Comparison of ENCODE assay signal across 9 mouse cellular contexts in the genomic region with DNA sequence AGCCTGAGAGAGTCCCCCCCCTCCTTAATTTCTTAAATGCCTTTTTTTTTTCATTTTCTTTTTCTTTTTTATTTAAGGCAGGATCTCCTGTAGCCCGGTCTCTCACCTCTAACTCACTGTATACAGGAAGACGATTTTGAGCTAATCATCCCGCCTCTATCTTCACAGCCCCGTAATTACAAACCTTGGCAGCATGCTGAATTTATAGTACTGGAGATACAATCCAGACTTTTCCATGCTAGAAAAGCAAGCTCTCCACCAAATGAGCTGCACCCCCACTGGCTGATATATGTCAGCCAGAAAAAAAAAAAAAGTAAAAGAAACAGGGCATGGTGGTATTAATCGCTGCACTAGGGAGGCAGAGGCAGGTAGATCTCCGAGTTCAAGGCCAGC. TPM values are rescaled to one million over a fixed set of nuclear protein-coding genes. Genes with fewer than 3 reads are reported as not detected.
DNase-seq lines count a peak whose midpoint lies in the region; ATAC-seq and TF ChIP-seq lines count a peak whose summit lies in the region.
"Had no signal": no experiment of that assay in that cellular context is flagged by ENCODE, and none has a peak within 500 bp of the region (broad histone marks: within the 10 kb centered on the region; RNA-seq: fewer than 3 reads in every experiment).

No protein-coding gene starts in this region.

- no peak for DNase-seq in kidney, adult 9 months
- no peak for DNase-seq in hindbrain, embryonic 14.5 days (ENCODE audit: low spot score)
- DNase-seq in midbrain, embryonic 14.5 days, result no peak
- DNase-seq in urinary bladder, adult 2 months (ENCODE audit: low spot score), result no peak
- DNase-seq in embryo, embryonic 9.5 days (ENCODE audit: extremely low spot score), result no peak
- no peak for DNase-seq in urinary bladder, postnatal 4 days (ENCODE audit: low spot score in 2 of 2)

- peak overlapping the region; percentile 95 for H3K4me2 ChIP-seq in kidney, embryonic 15.5 days
- H3K4me2 ChIP-seq in hindbrain, embryonic 14.5 days (replicated peaks), result peak overlapping the region; percentile 90
- H3K4me2 ChIP-seq in midbrain, embryonic 14.5 days (ENCODE audit: low read length), result peak overlapping the region; percentile 91

- ATAC-seq in kidney, embryonic 15.5 days (replicated peaks; ENCODE audit: low FRiP score), result no peak
- no peak for ATAC-seq in hindbrain, embryonic 14.5 days (ENCODE audit: low FRiP score)
- no peak for ATAC-seq in midbrain, embryonic 14.5 days (ENCODE audit: low FRiP score, low TSS enrichment)

- 51% methylated on average over 6 of the region's 6 CpGs for WGBS in kidney, embryonic 15.5 days
- WGBS in hindbrain, embryonic 14.5 days, result 80% methylated on average over 6 of the region's 6 CpGs
- WGBS in midbrain, embryonic 14.5 days, result 77% methylated on average over 6 of the region's 6 CpGs

- peak overlapping the region; percentile 82 for H3K4me3 ChIP-seq in kidney, embryonic 15.5 days (replicated peaks)
- peak overlapping the region; percentile 87; the same call in 1 of the 2 replicates for H3K4me3 ChIP-seq in cortical plate, adult 2 months (ENCODE audit: insufficient read depth, low read length)
- peak overlapping the region; percentile 91; the same call in 1 of the 2 replicates for H3K4me3 ChIP-seq in hindbrain, embryonic 14.5 days (replicated peaks; ENCODE audit: low read length)
- no peak overlapping the region for H3K4me3 ChIP-seq in midbrain, embryonic 14.5 days (replicated peaks; ENCODE audit: low read depth, low read length)

- no peaks in the 10 kb centered on the region for H3K27me3 ChIP-seq in kidney, embryonic 15.5 days
- no peaks in the 10 kb centered on the region for H3K27me3 ChIP-seq in hindbrain, embryonic 14.5 days (ENCODE audit: control insufficient read depth, insufficient read depth, low read length)
- no peaks in the 10 kb centered on the region for H3K27me3 ChIP-seq in midbrain, embryonic 14.5 days (ENCODE audit: control insufficient read depth, insufficient read depth, low read length)

- H3K9ac ChIP-seq in kidney, embryonic 15.5 days, result no peak overlapping the region
- 0 out of 2 replicates have a peak overlapping the region, but pooled peaks have one; percentile 93 for H3K9ac ChIP-seq in hindbrain, embryonic 14.5 days
- no peak overlapping the region for H3K9ac ChIP-seq in midbrain, embryonic 14.5 days (replicated peaks; ENCODE audit: low read length)

- no peak overlapping the region for H3K27ac ChIP-seq in kidney, embryonic 15.5 days
- no peak overlapping the region for H3K27ac ChIP-seq in cortical plate, adult 2 months (ENCODE audit: insufficient read depth, low read length)
- no peak overlapping the region; the same call in 1 of the 2 replicates for H3K27ac ChIP-seq in hindbrain, embryonic 14.5 days
- no peak overlapping the region for H3K27ac ChIP-seq in midbrain, embryonic 14.5 days (replicated peaks; ENCODE audit: low read depth, low read length)

- no peak for TF ChIP-seq CTCF in cortical plate, adult 2 months (IDR thresholded peaks at IDR 0.05; ENCODE audit: extremely low read depth, insufficient read depth, low read length)

- no peak for TF ChIP-seq POLR2A in cortical plate, adult 2 months (IDR thresholded peaks at IDR 0.05; ENCODE audit: extremely low read depth, insufficient read depth, low read length)

- no peaks in the 10 kb centered on the region for H3K36me3 ChIP-seq in kidney, embryonic 15.5 days
- no peaks in the 10 kb centered on the region for H3K36me3 ChIP-seq in hindbrain, embryonic 14.5 days (replicated peaks; ENCODE audit: control insufficient read depth, insufficient read depth)
- H3K36me3 ChIP-seq in midbrain, embryonic 14.5 days (ENCODE audit: control insufficient read depth, insufficient read depth, low read length), result no peaks in the 10 kb centered on the region

- peaks cover 37% of the 10 kb centered on the region for H3K4me1 ChIP-seq in kidney, embryonic 15.5 days
- H3K4me1 ChIP-seq in cortical plate, adult 2 months (ENCODE audit: control insufficient read depth, insufficient read depth, low read length), result no peaks in the 10 kb centered on the region
- peaks cover 15% of the 10 kb centered on the region for H3K4me1 ChIP-seq in hindbrain, embryonic 14.5 days (replicated peaks; ENCODE audit: control insufficient read depth, insufficient read depth, low read length)
- H3K4me1 ChIP-seq in midbrain, embryonic 14.5 days (ENCODE audit: control insufficient read depth, insufficient read depth, low read length), result peaks cover 14% of the 10 kb centered on the region

- no peaks in the 10 kb centered on the region for H3K9me3 ChIP-seq in kidney, embryonic 15.5 days (replicated peaks)
- H3K9me3 ChIP-seq in hindbrain, embryonic 14.5 days (ENCODE audit: control insufficient read depth, low read length), result no peaks in the 10 kb centered on the region
- no peaks in the 10 kb centered on the region for H3K9me3 ChIP-seq in midbrain, embryonic 14.5 days (ENCODE audit: control insufficient read depth, low read length)
- H3K9me3 ChIP-seq: G1E had no signal

RNA-seq across cellular contexts. Expression of gene Setd7, which starts 1.3 kb away (rescaled TPM):
- 3.0 and 4.6 TPM in 2 replicates for polyA plus RNA-seq in kidney, embryonic 15.5 days (2015; fragmentation: Nextera tagmentation; extraction: Ambion mirVana)
- polyA plus RNA-seq in cortical plate, adult 2 months (2012; rRNA removed), result 63.4 and 65.4 TPM in 2 replicates
- 2.7 and 2.9 TPM in 2 replicates for polyA plus RNA-seq in hindbrain, embryonic 14.5 days (2014; fragmentation: Nextera tagmentation; extraction: Ambion mirVana)
- 3.4 and 3.6 TPM in 2 replicates for polyA plus RNA-seq in midbrain, embryonic 14.5 days (2014; fragmentation: Nextera tagmentation; extraction: Ambion mirVana)
- 41.5 and 63.2 TPM in 2 replicates for polyA plus RNA-seq in urinary bladder, adult 2 months (2012; rRNA removed)
